Mouse (Mus musculus) MEL-GATA-1-ER (cell line): ENCODE data around the gene Cdyl2.

Experiments used
- DNase-seq: peaks from one replicate; pipeline ENCODE4 v3.0.0-alpha.2; 2012; ENCODE audit warnings: low read depth; ENCODE audit errors: extremely low read depth

The Cdyl2 gene

DNA sequence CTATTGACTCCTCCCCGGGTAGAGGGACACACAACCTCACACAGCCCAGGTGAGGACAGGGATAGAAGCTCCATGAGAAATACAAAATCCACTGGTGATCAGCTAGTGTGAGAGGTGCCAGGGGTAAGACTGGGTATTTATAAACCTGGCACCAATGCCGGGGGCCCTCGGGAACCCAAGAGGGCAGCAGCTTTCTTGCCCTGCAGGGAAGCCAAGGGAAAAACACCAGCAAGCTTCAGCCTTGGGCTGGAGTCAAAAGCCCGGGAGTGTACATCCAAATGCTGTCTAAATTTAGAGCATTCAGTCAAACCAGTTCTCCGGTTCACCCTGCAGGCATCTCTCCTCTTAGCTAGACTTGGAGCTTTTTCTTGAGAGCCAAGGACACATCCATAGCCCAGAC, 189.9 kb downstream of the Cdyl2 start:
- DNase-seq = no peak

DNA sequence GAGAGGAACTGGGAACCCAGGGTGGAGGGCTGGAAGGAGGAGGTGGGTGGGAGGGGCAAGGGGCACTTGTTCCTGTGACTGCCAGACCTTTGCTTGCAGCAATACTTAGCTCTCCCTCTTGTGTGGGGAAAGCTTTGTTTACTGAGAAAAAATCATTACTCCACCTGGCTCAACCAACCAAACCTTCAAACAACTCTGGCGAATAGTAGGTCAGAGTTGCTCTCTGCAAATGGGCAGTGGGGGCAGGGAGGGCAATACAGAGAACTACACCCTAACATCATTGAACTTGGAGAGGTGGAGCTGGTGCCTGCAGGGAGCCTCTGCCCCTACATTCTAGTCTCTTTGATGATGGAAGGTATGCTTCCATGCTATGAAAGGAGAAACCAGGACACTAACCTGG, 192.7 kb downstream of the Cdyl2 start:
- DNase-seq = no peak

DNA sequence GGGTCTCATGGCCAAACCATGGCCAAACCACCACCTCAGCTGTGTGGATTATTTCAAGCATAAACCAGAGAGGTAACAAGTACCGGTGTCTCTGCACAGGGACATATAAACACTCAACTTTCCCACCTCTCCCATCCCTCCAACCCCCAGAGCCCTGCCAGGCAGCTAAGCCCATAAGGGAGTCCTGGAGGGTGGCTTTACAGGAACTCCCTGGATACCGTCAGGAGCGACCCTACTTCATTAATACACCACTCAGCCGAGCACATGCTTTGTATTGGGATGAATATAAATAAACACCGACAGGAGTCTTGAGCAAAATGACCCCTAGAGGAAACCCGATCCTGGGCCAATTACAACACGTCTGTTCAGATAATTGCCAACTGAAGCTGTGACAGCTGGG, 194.0 kb downstream of the Cdyl2 start:
- no peak for DNase-seq

DNA sequence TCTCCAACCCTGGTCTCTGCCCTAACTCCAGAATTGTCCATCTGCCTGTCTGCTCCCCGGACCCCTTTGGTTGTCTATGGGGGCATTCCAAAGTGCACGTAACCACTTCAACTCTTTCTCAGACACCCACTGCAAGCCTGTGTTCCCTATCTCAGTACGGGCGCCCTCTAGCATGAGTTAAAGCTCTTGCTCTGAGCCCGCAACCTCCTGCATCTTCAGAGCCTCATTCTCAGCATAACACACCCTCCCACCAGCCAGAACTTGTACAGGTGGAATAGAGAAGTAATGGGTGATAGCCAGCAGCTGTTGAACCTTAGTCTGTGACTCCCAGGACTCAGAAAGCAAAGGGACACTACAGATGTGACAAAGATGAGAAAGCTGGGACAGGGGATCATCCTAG, 196.0 kb downstream of the Cdyl2 start:
- DNase-seq = no peak

DNA sequence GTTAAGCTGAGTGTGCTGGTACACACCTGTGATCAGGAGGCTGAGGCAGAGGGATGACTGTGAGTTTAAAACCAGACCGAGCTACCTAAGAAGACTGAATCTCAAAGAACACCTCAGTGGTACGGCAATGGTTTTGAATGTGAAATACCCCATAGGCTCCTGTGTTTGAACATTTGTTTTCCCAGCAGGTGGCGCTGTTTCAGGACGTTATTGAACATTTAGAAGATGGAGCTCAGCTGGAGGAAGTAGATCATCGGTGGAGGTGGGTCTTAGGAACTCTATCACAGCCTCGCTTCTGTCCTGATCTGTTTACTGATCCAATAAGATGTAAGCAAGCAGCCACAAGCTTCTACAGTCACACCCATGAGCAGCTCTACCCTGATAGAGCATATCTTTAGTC, 199.7 kb downstream of the Cdyl2 start:
- no peak for DNase-seq

DNA sequence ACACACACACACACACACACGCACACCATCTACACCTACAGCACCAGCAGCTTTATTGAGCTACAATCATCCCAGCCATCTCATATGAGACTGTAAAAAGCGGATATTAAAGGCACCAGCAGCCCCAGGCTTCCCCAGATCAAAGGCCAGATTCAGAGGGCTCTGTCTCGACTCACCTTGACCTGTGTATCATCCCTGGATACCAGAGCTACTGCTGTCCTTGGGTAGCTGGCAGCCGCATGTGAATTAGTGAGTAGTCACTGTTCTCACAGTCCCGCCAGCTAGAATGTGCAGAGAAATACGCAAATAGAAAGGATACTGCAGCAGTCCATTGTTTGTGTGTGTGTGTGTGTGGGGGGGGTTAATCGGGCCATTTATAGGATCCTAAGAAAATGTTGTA, 204.1 kb downstream of the Cdyl2 start:
- DNase-seq = no peak

DNA sequence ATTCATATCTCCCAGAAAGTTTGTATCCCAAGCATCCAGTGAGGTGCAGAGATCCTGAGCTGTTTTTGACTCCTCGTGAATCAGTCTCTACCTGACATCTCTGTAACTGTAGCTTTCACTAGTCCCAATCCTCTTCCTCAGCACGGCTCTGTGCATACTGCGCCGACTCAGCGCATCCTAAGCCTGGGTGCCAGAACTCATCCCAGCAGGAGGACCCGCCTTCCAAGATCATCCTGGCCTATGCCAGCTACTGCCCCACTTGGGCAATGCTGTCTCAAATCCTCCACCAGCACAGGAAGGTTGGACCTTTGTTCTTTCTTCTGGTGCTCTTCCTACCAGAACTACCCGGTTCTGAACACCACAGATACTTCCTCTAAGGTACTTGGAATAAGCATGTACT, 207.9 kb downstream of the Cdyl2 start:
- DNase-seq = no peak
